Mouse (Mus musculus): ENCODE measurements around the gene Ip6k2.
A peak's percentile ranks its signal among the peaks of the same experiment; 100 is the strongest.

GRCm38 (mm10) chr9:108792730-108793129, 9.1 kb downstream of the Ip6k2 start:
- 0 out of 2 replicates have a peak, but pooled peaks have one; percentile 32 for TF ChIP-seq UBTF (IDR thresholded peaks at IDR 0.05; ENCODE audit: low read depth, low read length)
- peak; percentile 98 for TF ChIP-seq BHLHE40 (IDR thresholded peaks at IDR 0.05; ENCODE audit: low read depth, low read length)
- no peak for TF ChIP-seq E2F4 (IDR thresholded peaks at IDR 0.05; ENCODE audit: insufficient replicate concordance, low read depth, low read length)
- no peak for TF ChIP-seq RAD21 (IDR thresholded peaks at IDR 0.05; ENCODE audit: low read depth, low read length)
- TF ChIP-seq USF1 (IDR thresholded peaks at IDR 0.05; ENCODE audit: low read depth, low read length): peak; percentile 27
